Comparison of ENCODE assay signal across 8 mouse cellular contexts in genomic region chr1:53927605-53928004, GRCm38 (mm10).
DNase-seq lines count a peak whose midpoint lies in the region; ATAC-seq and TF ChIP-seq lines count a peak whose summit lies in the region.

No protein-coding gene starts in this region.

- H3K4me2 ChIP-seq in midbrain, embryonic 12.5 days (replicated peaks): no peak overlapping the region

- TF ChIP-seq CTCF in cerebellum, adult 2 months (IDR thresholded peaks at IDR 0.05; ENCODE audit: borderline replicate concordance, insufficient read depth, low read depth, low read length): peak; percentile 32; the same call in 1 of the 2 replicates
- peak; percentile 63; the same call in 1 of the 2 replicates for TF ChIP-seq CTCF in brain, embryonic 14.5 days (IDR thresholded peaks at IDR 0.05; ENCODE audit: borderline replicate concordance, extremely low read depth, insufficient read depth, insufficient read length)

- no peaks in the 10 kb centered on the region; the same call in 1 of the 2 replicates for H3K4me1 ChIP-seq in cerebellum, adult 2 months (ENCODE audit: control insufficient read depth, insufficient read depth, low read length)
- H3K4me1 ChIP-seq in midbrain, embryonic 12.5 days: no peaks in the 10 kb centered on the region; the same call in 1 of the 2 replicates
- peaks cover 5% of the 10 kb centered on the region; the same call in 1 of the 2 replicates for H3K4me1 ChIP-seq in midbrain, embryonic 10.5 days

- H3K4me3 ChIP-seq in cerebellum, adult 2 months (replicated peaks; ENCODE audit: insufficient read depth, low read depth, low read length): no peak overlapping the region
- H3K4me3 ChIP-seq in midbrain, embryonic 12.5 days: no peak overlapping the region
- H3K4me3 ChIP-seq in midbrain, embryonic 10.5 days: no peak overlapping the region

- no peak overlapping the region for H3K9ac ChIP-seq in midbrain, embryonic 12.5 days (replicated peaks)

- no peak overlapping the region for H3K27ac ChIP-seq in cerebellum, adult 2 months (ENCODE audit: insufficient read depth, low read length)
- no peak overlapping the region for H3K27ac ChIP-seq in midbrain, embryonic 12.5 days (replicated peaks)
- no peak overlapping the region for H3K27ac ChIP-seq in midbrain, embryonic 10.5 days (replicated peaks)

- peak; percentile 55; the same call in 1 of the 2 replicates for ATAC-seq in midbrain, embryonic 12.5 days (ENCODE audit: low FRiP score, low read depth)
- ATAC-seq in megakaryocyte progenitor cell, adult 5-6 weeks (replicated peaks; ENCODE audit: poor library complexity): peak; percentile 76
- no peak for ATAC-seq in monocyte, adult 5-6 weeks (replicated peaks; ENCODE audit: insufficient number of reproducible peaks, low FRiP score, low TSS enrichment, poor library complexity, severe bottlenecking)

- DNase-seq in cerebellum, adult 2 months: no peak
- no peak for DNase-seq in cerebellum, postnatal 36 days
- no peak for DNase-seq in midbrain, embryonic 10.5 days (ENCODE audit: low spot score)
- DNase-seq in brain, embryonic 14.5 days (ENCODE audit: low read depth): peak; percentile 69
- peak; percentile 72 for DNase-seq in induced T-regulatory cell, adult 2 months (ENCODE audit: low read depth)

- no peaks in the 10 kb centered on the region for H3K36me3 ChIP-seq in midbrain, embryonic 12.5 days
- no peaks in the 10 kb centered on the region for H3K36me3 ChIP-seq in midbrain, embryonic 10.5 days

- no peaks in the 10 kb centered on the region for H3K27me3 ChIP-seq in cerebellum, adult 2 months (ENCODE audit: control insufficient read depth, insufficient read depth, low read length)
- H3K27me3 ChIP-seq in midbrain, embryonic 12.5 days: no peaks in the 10 kb centered on the region
- H3K27me3 ChIP-seq in midbrain, embryonic 10.5 days (ENCODE audit: low read depth, poor library complexity, severe bottlenecking): no peaks in the 10 kb centered on the region

- H3K9me3 ChIP-seq in midbrain, embryonic 12.5 days: no peaks in the 10 kb centered on the region
- H3K9me3 ChIP-seq in midbrain, embryonic 10.5 days (replicated peaks): no peaks in the 10 kb centered on the region

- WGBS in cerebellum, adult 2 months: 34% methylated on average over 4 of the region's 4 CpGs
- 23% methylated on average over 4 of the region's 4 CpGs for WGBS in midbrain, embryonic 12.5 days
- 25% methylated on average over 4 of the region's 4 CpGs for WGBS in midbrain, embryonic 10.5 days

- TF ChIP-seq POLR2A in cerebellum, adult 2 months (IDR thresholded peaks at IDR 0.05; ENCODE audit: borderline replicate concordance, insufficient read depth, low read length): no peak
- TF ChIP-seq POLR2A in brain, embryonic 14.5 days (IDR thresholded peaks at IDR 0.05; ENCODE audit: borderline replicate concordance, extremely low read depth, insufficient read depth, insufficient read length, poor library complexity, severe bottlenecking): no peak

Comparison
In these comparisons a context has a peak if more than half of its experiments do, and no peak if none do; other contexts are left out.
1. DNase-seq: peak in brain, embryonic 14.5 days (single experiment) and induced T-regulatory cell, adult 2 months (single experiment); none in cerebellum, adult 2 months (0 of 2), cerebellum, postnatal 36 days (0 of 2) and midbrain, embryonic 10.5 days (single experiment).